Mouse (Mus musculus): ENCODE measurements at regions not wholly inside any gene's neighbourhood (a gene's known extent, or its start where the extent isn't known, plus 50 kb on each side); places are given as distances from the start of the nearest gene placed in this dataset.

GRCm38 (mm10) chr16:42745943-42746675 is 129.6 kb upstream of the Zbtb20 start:
- H3K27ac ChIP-seq = no peak overlapping the region
- 21% methylated on average over 11 of the region's 11 CpGs for WGBS

DNA sequence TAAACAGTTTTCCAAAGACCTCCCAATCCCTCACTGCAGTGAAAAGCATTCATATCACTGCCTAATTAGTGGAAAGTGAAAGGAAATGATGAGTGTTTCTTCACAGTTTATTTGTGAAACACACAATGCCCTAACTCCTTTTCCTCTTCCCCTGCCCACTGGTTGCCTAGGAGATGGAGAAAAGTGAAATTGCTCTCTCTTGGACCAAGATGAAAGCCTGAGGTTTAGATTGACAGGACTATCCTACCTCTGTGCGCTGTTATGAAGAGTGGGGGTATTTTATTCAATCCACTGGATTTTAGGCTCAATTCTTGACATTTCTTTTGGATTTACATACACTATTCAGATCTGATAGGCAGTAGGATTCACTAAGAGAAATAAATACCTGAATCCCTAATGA is 132.1 kb upstream of the Zbtb20 start:
- Histone ChIP-seq H3K9me3 (no peaks in the 10 kb centered on the region), H3K4me3 (replicated peaks) (no peak overlapping the region), H3K9ac (no peak overlapping the region), H3K4me1 (peaks cover 5% of the 10 kb centered on the region; the same call in 1 of the 2 replicates), H3K36me3 (no peaks in the 10 kb centered on the region), H3K4me2 (no peak overlapping the region), H3K27ac (no peak overlapping the region), H3K27me3 (replicated peaks) (no peaks in the 10 kb centered on the region)
- WGBS = 86% methylated on average over 1 of the region's 1 CpGs
- no peak for ATAC-seq (ENCODE audit: insufficient read depth, low FRiP score, low read depth)

More at GRCm38 (mm10) chr16:42745943-42746675, 129.6 kb upstream of the Zbtb20 start:
- Histone ChIP-seq H3K9me3 (no peaks in the 10 kb centered on the region), H3K4me3 (replicated peaks) (no peak overlapping the region), H3K27me3 (replicated peaks) (no peaks in the 10 kb centered on the region), H3K9ac (no peak overlapping the region), H3K36me3 (no peaks in the 10 kb centered on the region), H3K4me2 (peak overlapping the region; percentile 25), H3K4me1 (peaks cover 5% of the 10 kb centered on the region; the same call in 1 of the 2 replicates)
- ATAC-seq (ENCODE audit: insufficient read depth, low FRiP score, low read depth) = no peak

- Histone ChIP-seq H3K36me3 (no peaks in the 10 kb centered on the region), H3K27ac (no peak overlapping the region)
These were observed 132.6 kb upstream of the Zbtb20 start for GRCm38 (mm10) chr16:42743120-42743519.

DNA sequence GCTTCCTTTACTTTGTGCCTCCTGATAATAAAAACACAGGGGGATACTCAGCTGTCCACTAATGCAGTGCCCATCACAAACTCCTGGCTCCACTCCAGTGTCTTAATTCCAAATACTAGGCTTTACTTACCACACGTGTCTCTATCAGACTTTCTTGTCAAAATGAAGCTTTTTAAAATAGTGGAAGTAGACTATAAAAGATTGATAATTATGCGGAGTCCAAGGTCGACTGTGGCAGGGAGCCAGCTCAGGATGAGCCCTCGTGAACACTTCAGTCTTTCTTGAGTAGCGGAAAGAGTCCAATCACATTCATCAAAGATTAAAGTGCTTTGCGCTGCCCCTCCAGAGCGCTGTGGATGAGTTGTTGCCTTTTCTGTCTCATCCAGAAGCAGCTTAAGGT is 147.9 kb upstream of the Zbtb20 start:
- Histone ChIP-seq H3K27ac (no peak overlapping the region), H3K9ac (no peak overlapping the region), H3K4me3 (replicated peaks) (no peak overlapping the region), H3K36me3 (no peaks in the 10 kb centered on the region), H3K9me3 (no peaks in the 10 kb centered on the region), H3K4me2 (no peak overlapping the region), H3K4me1 (no peaks in the 10 kb centered on the region), H3K27me3 (replicated peaks) (no peaks in the 10 kb centered on the region)
- no peak for ATAC-seq (ENCODE audit: insufficient read depth, low FRiP score, low read depth)
- WGBS = 63% methylated on average over 7 of the region's 7 CpGs

More at GRCm38 (mm10) chr16:42743120-42743519, 132.6 kb upstream of the Zbtb20 start:
- no peaks in the 10 kb centered on the region for H3K27me3 ChIP-seq (replicated peaks)
- peaks cover 5% of the 10 kb centered on the region; the same call in 1 of the 2 replicates for H3K4me1 ChIP-seq
- no peak overlapping the region for H3K4me3 ChIP-seq (replicated peaks)
- H3K4me2 ChIP-seq = no peak overlapping the region
- 67% methylated on average over 2 of the region's 2 CpGs for whole genome bisulfite sequencing
- ATAC-seq (ENCODE audit: insufficient read depth, low FRiP score, low read depth) = no peak
- H3K9me3 ChIP-seq = no peaks in the 10 kb centered on the region
- H3K9ac ChIP-seq = no peak overlapping the region

GRCm38 (mm10) chr16:42719915-42720314 is 155.8 kb upstream of the Zbtb20 start:
- ATAC-seq (ENCODE audit: insufficient read depth, low FRiP score, low read depth) = no peak
- H3K27ac ChIP-seq = no peak overlapping the region
- no peak overlapping the region for H3K4me2 ChIP-seq
- 0 out of 2 replicates have a peak, but pooled peaks cover 3% of the 10 kb centered on the region for H3K4me1 ChIP-seq
- no peaks in the 10 kb centered on the region for H3K9me3 ChIP-seq
- WGBS = 84% methylated on average over 3 of the region's 3 CpGs
- no peaks in the 10 kb centered on the region for H3K27me3 ChIP-seq (replicated peaks)
- no peaks in the 10 kb centered on the region for H3K36me3 ChIP-seq
- H3K4me3 ChIP-seq (replicated peaks) = no peak overlapping the region
- H3K9ac ChIP-seq = no peak overlapping the region

- no peak for ATAC-seq (ENCODE audit: insufficient read depth, low FRiP score, low read depth)
- Histone ChIP-seq H3K4me1 (0 out of 2 replicates have a peak, but pooled peaks cover 3% of the 10 kb centered on the region), H3K4me2 (no peak overlapping the region), H3K9me3 (no peaks in the 10 kb centered on the region), H3K27me3 (replicated peaks) (no peaks in the 10 kb centered on the region), H3K4me3 (replicated peaks) (no peak overlapping the region), H3K36me3 (no peaks in the 10 kb centered on the region), H3K9ac (no peak overlapping the region), H3K27ac (no peak overlapping the region)
- 66% methylated on average over 7 of the region's 7 CpGs for WGBS
These were observed 157.2 kb upstream of the Zbtb20 start for GRCm38 (mm10) chr16:42718452-42718851.

DNA sequence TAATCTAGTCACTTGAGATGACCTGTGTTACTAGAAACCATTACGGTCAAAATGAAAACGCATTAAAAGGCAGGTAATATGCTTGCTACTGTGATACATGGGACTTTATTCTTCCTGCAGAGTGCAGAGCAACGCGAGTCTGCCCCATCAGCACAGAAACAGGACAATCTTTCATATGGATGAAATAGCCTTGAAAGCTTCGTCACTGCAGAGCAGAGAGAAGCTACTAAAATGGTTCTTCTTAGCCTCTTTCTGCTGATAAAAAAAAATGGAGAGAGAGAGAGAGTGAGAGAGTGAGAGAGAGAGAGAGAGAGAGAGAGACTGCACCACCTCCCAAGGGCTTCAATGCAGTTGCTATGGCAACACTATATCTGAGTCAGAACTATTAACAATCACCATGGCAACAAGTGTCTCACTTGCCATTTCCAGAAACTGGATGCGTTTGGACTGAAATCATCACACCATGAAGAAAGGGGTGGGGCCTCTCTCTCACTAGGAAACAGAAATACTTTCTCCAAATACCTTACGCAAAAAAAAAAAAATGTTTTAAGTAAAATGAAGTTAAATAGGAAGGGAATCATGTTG is 157.8 kb upstream of the Zbtb20 start:
- H3K27me3 ChIP-seq (replicated peaks) = no peaks in the 10 kb centered on the region
- no peak overlapping the region for H3K27ac ChIP-seq
- 57% methylated on average over 7 of the region's 7 CpGs for WGBS
- H3K4me1 ChIP-seq = 0 out of 2 replicates have a peak, but pooled peaks cover 3% of the 10 kb centered on the region
- no peaks in the 10 kb centered on the region for H3K9me3 ChIP-seq
- no peak for ATAC-seq (ENCODE audit: insufficient read depth, low FRiP score, low read depth)
- H3K4me3 ChIP-seq (replicated peaks) = no peak overlapping the region
- H3K36me3 ChIP-seq = no peaks in the 10 kb centered on the region
- H3K4me2 ChIP-seq = no peak overlapping the region
- no peak overlapping the region for H3K9ac ChIP-seq

DNA sequence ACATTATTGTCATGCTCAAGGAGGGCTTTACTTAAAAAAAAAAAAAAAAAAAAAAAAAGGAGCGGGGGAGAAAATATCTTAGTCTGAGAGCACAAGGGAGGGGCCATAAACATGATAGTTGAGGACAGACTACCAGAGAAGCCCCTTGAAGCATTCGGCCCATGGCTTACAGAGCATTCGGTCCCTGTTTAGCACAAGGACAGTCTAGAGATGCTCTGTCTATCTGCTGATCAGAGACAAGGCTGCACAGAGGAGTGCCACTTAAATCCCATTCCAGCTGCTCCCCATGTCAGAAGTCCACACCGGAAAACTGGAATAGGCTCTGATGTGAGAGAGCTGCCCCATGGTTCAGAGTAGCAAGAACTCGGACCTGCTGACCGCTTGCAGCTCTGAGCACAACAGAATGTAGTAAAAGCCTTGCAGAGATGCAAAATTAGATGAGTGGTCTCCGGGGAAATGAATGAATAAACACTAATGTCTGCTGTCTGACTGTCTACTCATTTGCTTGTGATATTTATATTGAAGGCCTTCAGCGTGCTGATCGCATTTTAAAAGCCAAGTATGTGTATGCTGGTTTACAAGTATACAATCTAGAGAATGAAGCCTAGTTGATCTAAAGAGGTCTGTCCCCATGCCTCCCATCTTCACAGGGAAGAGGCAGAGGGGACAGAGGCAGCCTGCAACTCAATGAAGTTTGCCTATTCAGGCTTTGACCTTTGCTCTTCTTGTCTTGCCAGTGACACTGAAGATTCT is 158.4 kb upstream of the Zbtb20 start:
- no peak overlapping the region for H3K4me3 ChIP-seq (replicated peaks)
- 0 out of 2 replicates have a peak, but pooled peaks cover 3% of the 10 kb centered on the region for H3K4me1 ChIP-seq
- H3K27ac ChIP-seq = no peak overlapping the region
- ATAC-seq (ENCODE audit: insufficient read depth, low FRiP score, low read depth) = no peak
- no peak overlapping the region for H3K9ac ChIP-seq
- 77% methylated on average over 9 of the region's 9 CpGs for WGBS
- no peaks in the 10 kb centered on the region for H3K9me3 ChIP-seq
- no peaks in the 10 kb centered on the region for H3K27me3 ChIP-seq (replicated peaks)
- no peak overlapping the region for H3K4me2 ChIP-seq
- H3K36me3 ChIP-seq = no peaks in the 10 kb centered on the region

- no peak overlapping the region for H3K27ac ChIP-seq
- no peak overlapping the region for H3K4me2 ChIP-seq
- no peak for ATAC-seq (ENCODE audit: insufficient read depth, low FRiP score, low read depth)
- no peak overlapping the region for H3K4me3 ChIP-seq (replicated peaks)
- 28% methylated on average over 4 of the region's 4 CpGs for WGBS
- H3K4me1 ChIP-seq = no peaks in the 10 kb centered on the region
- H3K9ac ChIP-seq = no peak overlapping the region
- no peaks in the 10 kb centered on the region for H3K36me3 ChIP-seq
- H3K9me3 ChIP-seq = no peaks in the 10 kb centered on the region
- no peaks in the 10 kb centered on the region for H3K27me3 ChIP-seq (replicated peaks)
These were observed 173.0 kb upstream of the Zbtb20 start for GRCm38 (mm10) chr16:42702676-42703075.

- Histone ChIP-seq H3K4me1 (no peaks in the 10 kb centered on the region), H3K4me2 (no peak overlapping the region), H3K9ac (no peak overlapping the region), H3K27ac (no peak overlapping the region), H3K27me3 (replicated peaks) (no peaks in the 10 kb centered on the region), H3K9me3 (no peaks in the 10 kb centered on the region), H3K4me3 (replicated peaks) (no peak overlapping the region), H3K36me3 (no peaks in the 10 kb centered on the region)
- WGBS = 47% methylated on average over 3 of the region's 3 CpGs
- ATAC-seq (ENCODE audit: insufficient read depth, low FRiP score, low read depth) = no peak
These were observed 194.5 kb upstream of the Zbtb20 start for GRCm38 (mm10) chr16:42681196-42681595.

- Histone ChIP-seq H3K27ac (no peak overlapping the region), H3K4me2 (no peak overlapping the region), H3K4me3 (replicated peaks) (no peak overlapping the region), H3K27me3 (replicated peaks) (no peaks in the 10 kb centered on the region), H3K36me3 (no peaks in the 10 kb centered on the region), H3K9me3 (no peaks in the 10 kb centered on the region), H3K9ac (no peak overlapping the region), H3K4me1 (no peaks in the 10 kb centered on the region)
- ATAC-seq (ENCODE audit: insufficient read depth, low FRiP score, low read depth) = no peak
- 65% methylated on average over 5 of the region's 5 CpGs for WGBS
These were observed 198.5 kb upstream of the Zbtb20 start for GRCm38 (mm10) chr16:42677211-42677610.
